ENCODE assay signal across 20 mouse cellular contexts in the genomic region with DNA sequence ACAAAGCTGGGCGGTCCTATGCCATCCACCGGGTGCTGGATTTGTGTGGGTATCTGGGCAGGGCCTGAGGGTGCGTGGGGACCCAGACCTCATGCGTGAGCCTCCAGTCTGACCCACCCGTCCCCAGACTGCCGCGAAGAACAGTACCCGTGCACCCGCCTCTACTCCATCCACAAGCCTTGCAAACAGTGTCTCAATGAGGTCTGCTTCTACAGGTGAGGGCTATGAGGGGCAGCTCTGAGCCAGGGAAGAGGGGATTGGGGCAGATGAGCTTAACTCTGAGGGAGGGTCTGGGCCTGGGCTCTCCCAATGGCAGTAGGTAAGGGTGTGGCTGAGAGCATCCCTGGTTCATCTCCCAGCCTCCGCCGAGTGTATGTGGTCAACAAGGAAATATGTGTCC. TPM values are rescaled to one million over a fixed set of nuclear protein-coding genes. Genes with fewer than 3 reads are reported as not detected.
A peak's percentile ranks its signal among the peaks of the same experiment; 100 is the strongest.
DNase-seq lines count a peak whose midpoint lies in the region; ATAC-seq lines count a peak whose summit lies in the region.
"Had no signal": no experiment of that assay in that cellular context is flagged by ENCODE, and none has a peak within 500 bp of the region (broad histone marks: within the 10 kb centered on the region; RNA-seq: fewer than 3 reads in every experiment).

No protein-coding gene starts in this region.

- WGBS in lung, embryonic 15.5 days = 85% methylated on average over 11 of the region's 11 CpGs
- WGBS in limb, embryonic 15.5 days = 85% methylated on average over 11 of the region's 11 CpGs

- peak; percentile 11; the same call in 1 of the 2 replicates for ATAC-seq in frontal cortex, adult (ENCODE audit: low TSS enrichment)
- no peak for ATAC-seq in lung, embryonic 15.5 days (ENCODE audit: borderline replicate concordance, extremely low read depth, low FRiP score, low TSS enrichment)
- ATAC-seq in limb, embryonic 15.5 days (ENCODE audit: insufficient number of reproducible peaks, low FRiP score, low TSS enrichment, low read depth) = no peak
- ATAC-seq: CD4-positive, CD25-positive, alpha-beta regulatory T cell, adult 4 months; forebrain, embryonic 13.5 days; intestine, embryonic 15.5 days had no signal

- no peaks in the 10 kb centered on the region for H3K27me3 ChIP-seq in lung, embryonic 15.5 days
- no peaks in the 10 kb centered on the region for H3K27me3 ChIP-seq in limb, embryonic 15.5 days
- H3K27me3 ChIP-seq: embryonic facial prominence, embryonic 15.5 days; forebrain, embryonic 13.5 days; hindbrain, embryonic 12.5 days; intestine, embryonic 15.5 days had no signal

- peaks cover 50% of the 10 kb centered on the region for H3K4me1 ChIP-seq in lung, embryonic 15.5 days
- H3K4me1 ChIP-seq in limb, embryonic 15.5 days = peaks cover 86% of the 10 kb centered on the region

- H3K9me3 ChIP-seq in lung, embryonic 15.5 days = no peaks in the 10 kb centered on the region
- no peaks in the 10 kb centered on the region for H3K9me3 ChIP-seq in limb, embryonic 15.5 days
- H3K9me3 ChIP-seq: embryonic facial prominence, embryonic 15.5 days; forebrain, embryonic 13.5 days; G1E; heart, embryonic 10.5 days; hindbrain, embryonic 12.5 days; intestine, embryonic 15.5 days had no signal

- H3K27ac ChIP-seq in lung, embryonic 15.5 days = 0 out of 2 replicates have a peak overlapping the region, but pooled peaks have one; percentile 10
- 0 out of 2 replicates have a peak overlapping the region, but pooled peaks have one; percentile 65 for H3K27ac ChIP-seq in limb, embryonic 15.5 days
- H3K27ac ChIP-seq: heart, embryonic 10.5 days; intestine, embryonic 15.5 days had no signal

- H3K9ac ChIP-seq in lung, embryonic 15.5 days = no peak overlapping the region
- H3K9ac ChIP-seq in limb, embryonic 15.5 days = no peak overlapping the region
- H3K9ac ChIP-seq: embryonic facial prominence, embryonic 15.5 days; hindbrain, embryonic 12.5 days; intestine, embryonic 15.5 days had no signal

- H3K36me3 ChIP-seq in lung, embryonic 15.5 days = peaks cover 28% of the 10 kb centered on the region
- H3K36me3 ChIP-seq in limb, embryonic 15.5 days = peaks cover 54% of the 10 kb centered on the region
- H3K36me3 ChIP-seq: G1E had no signal

- peak; percentile 47 for DNase-seq in cerebellum, adult 11-12 months
- no peak for DNase-seq in cerebellum, postnatal 10 days
- DNase-seq in frontal cortex, postnatal 25 days (ENCODE audit: low spot score in 2 of 2) = no peak
- DNase-seq in lung, postnatal 4 days = no peak
- DNase-seq: adrenal gland, adult 8-10 months; adrenal gland, postnatal 36 days; B cell, adult 2 months; cerebellum, adult 8-10 months; cerebellum, postnatal 25 days; gastrocnemius, postnatal 14 days had no signal

- no peak overlapping the region for H3K4me3 ChIP-seq in lung, embryonic 15.5 days
- H3K4me3 ChIP-seq in limb, embryonic 15.5 days = no peak overlapping the region
- H3K4me3 ChIP-seq: embryonic facial prominence, embryonic 15.5 days; forebrain, embryonic 13.5 days; heart, embryonic 10.5 days; hindbrain, embryonic 12.5 days; intestine, embryonic 15.5 days had no signal

- no peak overlapping the region for H3K4me2 ChIP-seq in lung, embryonic 15.5 days
- H3K4me2 ChIP-seq in limb, embryonic 15.5 days = no peak overlapping the region
- H3K4me2 ChIP-seq: embryonic facial prominence, embryonic 15.5 days; forebrain, embryonic 13.5 days; hindbrain, embryonic 12.5 days; intestine, embryonic 15.5 days had no signal

RNA-seq across cellular contexts. Expression of gene Mfap2, which starts 4.6 kb away (rescaled TPM):
- 496 and 501 TPM in 2 replicates for polyA plus RNA-seq in lung, embryonic 15.5 days (2015; fragmentation: Nextera tagmentation; extraction: Ambion mirVana)
- polyA plus RNA-seq in limb, embryonic 15.5 days (2015; fragmentation: Nextera tagmentation; extraction: Ambion mirVana) = 958 and 1,066 TPM in 2 replicates
- polyA plus RNA-seq: CD4-positive, CD25-positive, alpha-beta regulatory T cell, adult 4 months; G1E had no signal

RNA-seq across cellular contexts. Expression of gene Atp13a2, which starts 28.2 kb away (rescaled TPM):
- 35.0 and 36.0 TPM in 2 replicates for polyA plus RNA-seq in lung, embryonic 15.5 days (2015; fragmentation: Nextera tagmentation; extraction: Ambion mirVana)
- polyA plus RNA-seq in limb, embryonic 15.5 days (2015; fragmentation: Nextera tagmentation; extraction: Ambion mirVana) = 37.3 and 41.0 TPM in 2 replicates

RNA-seq across cellular contexts. Expression of gene Crocc, which starts 45.5 kb away (rescaled TPM):
- 6.7 and 7.6 TPM in 2 replicates for polyA plus RNA-seq in lung, embryonic 15.5 days (2015; fragmentation: Nextera tagmentation; extraction: Ambion mirVana)
- polyA plus RNA-seq in limb, embryonic 15.5 days (2015; fragmentation: Nextera tagmentation; extraction: Ambion mirVana) = 4.0 and 5.8 TPM in 2 replicates

RNA-seq across cellular contexts. Expression of gene Sdhb, which starts 53.9 kb away (rescaled TPM):
- polyA plus RNA-seq in lung, embryonic 15.5 days (2015; fragmentation: Nextera tagmentation; extraction: Ambion mirVana) = 370 and 381 TPM in 2 replicates
- polyA plus RNA-seq in limb, embryonic 15.5 days (2015; fragmentation: Nextera tagmentation; extraction: Ambion mirVana) = 333 and 348 TPM in 2 replicates
